20 mouse cellular contexts compared by ENCODE assay signal in the genomic region with DNA sequence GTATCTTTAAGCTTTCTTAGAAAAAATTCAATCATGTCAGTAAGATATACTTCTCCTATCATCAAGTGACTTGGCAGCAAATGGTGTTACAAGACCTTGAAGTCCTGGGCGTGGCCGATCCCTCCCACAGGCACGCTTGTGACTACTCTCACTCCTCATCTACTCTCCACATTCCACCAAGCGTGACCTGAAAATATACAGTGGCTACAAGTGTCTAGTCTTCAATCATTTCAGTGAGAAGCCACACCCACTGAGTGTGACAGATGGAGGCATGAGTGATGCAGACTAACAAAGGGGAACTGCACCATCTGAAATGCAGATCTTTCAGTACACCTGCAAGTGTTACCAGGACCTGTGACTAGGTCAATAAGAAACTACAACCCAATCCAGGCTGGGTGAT.
DNase-seq lines count a peak whose midpoint lies in the region; ATAC-seq lines count a peak whose summit lies in the region.
"Had no signal": no experiment of that assay in that cellular context is flagged by ENCODE, and none has a peak within 500 bp of the region (broad histone marks: within the 10 kb centered on the region; RNA-seq: fewer than 3 reads in every experiment).

No protein-coding gene starts in this region.

- no peak overlapping the region for H3K4me3 ChIP-seq in hindbrain, embryonic 11.5 days (ENCODE audit: low read depth, low read length)
- H3K4me3 ChIP-seq: embryonic facial prominence, embryonic 12.5 days; forebrain, embryonic 10.5 days; hindbrain, embryonic 12.5 days; intestine, embryonic 15.5 days had no signal

- no peak overlapping the region for H3K27ac ChIP-seq in hindbrain, embryonic 11.5 days (ENCODE audit: low read depth, low read length)
- H3K27ac ChIP-seq: embryonic facial prominence, embryonic 12.5 days; forebrain, embryonic 10.5 days; hindbrain, embryonic 12.5 days; intestine, embryonic 15.5 days had no signal

- no peaks in the 10 kb centered on the region for H3K9me3 ChIP-seq in hindbrain, embryonic 11.5 days (ENCODE audit: control insufficient read depth, low read length)
- H3K9me3 ChIP-seq: embryonic facial prominence, embryonic 12.5 days; forebrain, embryonic 10.5 days; hindbrain, embryonic 12.5 days; intestine, embryonic 15.5 days had no signal

- 80% methylated on average over 4 of the region's 4 CpGs for WGBS in hindbrain, embryonic 11.5 days

- no peak overlapping the region for H3K4me2 ChIP-seq in hindbrain, embryonic 11.5 days (replicated peaks; ENCODE audit: low read depth, low read length)
- H3K4me2 ChIP-seq: embryonic facial prominence, embryonic 12.5 days; hindbrain, embryonic 12.5 days; intestine, embryonic 15.5 days; liver, embryonic 11.5 days had no signal

- H3K4me1 ChIP-seq in hindbrain, embryonic 11.5 days (replicated peaks; ENCODE audit: control insufficient read depth, insufficient read depth, low read length), result no peaks in the 10 kb centered on the region
- H3K4me1 ChIP-seq: hindbrain, embryonic 12.5 days; intestine, embryonic 15.5 days had no signal

- H3K27me3 ChIP-seq in hindbrain, embryonic 11.5 days (ENCODE audit: control insufficient read depth, insufficient read depth, low read length), result no peaks in the 10 kb centered on the region
- H3K27me3 ChIP-seq: embryonic facial prominence, embryonic 12.5 days; hindbrain, embryonic 12.5 days; intestine, embryonic 15.5 days had no signal

- no peaks in the 10 kb centered on the region for H3K36me3 ChIP-seq in hindbrain, embryonic 11.5 days (ENCODE audit: control insufficient read depth, insufficient read depth, low read length)
- H3K36me3 ChIP-seq: embryonic facial prominence, embryonic 12.5 days; forebrain, embryonic 10.5 days; hindbrain, embryonic 12.5 days; intestine, embryonic 15.5 days had no signal

- DNase-seq in heart, adult 11 months, result peak; percentile 57
- DNase-seq in heart, postnatal 10 days, result no peak
- peak; percentile 7 for DNase-seq in R1 (ENCODE audit: low read depth, low spot score)
- DNase-seq in lung, adult 18-20 months, result peak; percentile 59 to 76
- DNase-seq in embryo, embryonic 11 days, result no peak
- no peak for DNase-seq in right cerebral cortex, postnatal 36 days (ENCODE audit: low spot score in 2 of 2)
- no peak for DNase-seq in hindbrain, embryonic 11.5 days (ENCODE audit: low spot score)
- DNase-seq: cerebellum, adult 11 months; cerebellum, postnatal 36 days; kidney, postnatal 10 days; layer of hippocampus, adult 9-11 months; left cerebral cortex, postnatal 4 days; retina, postnatal 1 day had no signal

- no peak overlapping the region for H3K9ac ChIP-seq in hindbrain, embryonic 11.5 days (ENCODE audit: low read depth, low read length)
- H3K9ac ChIP-seq: embryonic facial prominence, embryonic 12.5 days; hindbrain, embryonic 12.5 days; intestine, embryonic 15.5 days had no signal

- peak; percentile 47 for ATAC-seq in megakaryocyte progenitor cell, adult 5-6 weeks (replicated peaks; ENCODE audit: poor library complexity)
- no peak for ATAC-seq in hindbrain, embryonic 11.5 days (ENCODE audit: low FRiP score)
- ATAC-seq: intestine, embryonic 15.5 days; midbrain, embryonic 16.5 days had no signal

- intact Hi-C loops in heart, postnatal 10 days (cut with DNase I), result no loop called here

Comparison
In these comparisons a context has a peak if more than half of its experiments do, and no peak if none do; other contexts are left out.
1. DNase-seq: peak in heart, adult 11 months (single experiment), R1 (single experiment) and lung, adult 18-20 months (2 of 2); none in heart, postnatal 10 days (0 of 2), embryo, embryonic 11 days (single experiment), right cerebral cortex, postnatal 36 days (0 of 2) and hindbrain, embryonic 11.5 days (single experiment).